Mouse (Mus musculus) kidney, embryonic 14.5 days (tissue): ENCODE results near the gene Vps41. TPM values are rescaled to one million over a fixed set of nuclear protein-coding genes. Genes with fewer than 3 reads are reported as not detected.

ENCODE experiments used
- ATAC-seq: fragments of 200-750 bp; cut with Nextera tagmentation; 2 replicates; pipeline ENCODE4 v1.8.0; 2017; ENCODE audit warnings: moderate number of reproducible peaks, mild to moderate bottlenecking, moderate TSS enrichment, moderate library complexity; ENCODE audit not compliant: low FRiP score, low TSS enrichment
- H3K27ac ChIP-seq: fragments of 300-500 bp; sonication (generic); 2 replicates; pipeline ENCODE4 v1.5.1; 2014; ENCODE audit warnings: low read depth, mild to moderate bottlenecking, low read length, moderate library complexity, mixed read lengths
- H3K27me3 ChIP-seq: fragments of 300-500 bp; sonication (generic); 2 replicates; pipeline ENCODE4 v1.6.1; 2014; ENCODE audit warnings: mild to moderate bottlenecking, low read length; ENCODE audit not compliant: control insufficient read depth, insufficient read depth
- H3K36me3 ChIP-seq: fragments of 300-500 bp; sonication (generic); 2 replicates; pipeline ENCODE4 v1.6.1; 2014; ENCODE audit warnings: low read length, mixed read lengths; ENCODE audit not compliant: control insufficient read depth, insufficient read depth
- H3K4me1 ChIP-seq: fragments of 300-500 bp; sonication (generic); 2 replicates; pipeline ENCODE4 v1.6.1; 2014; ENCODE audit warnings: low read length, mixed read lengths; ENCODE audit not compliant: control insufficient read depth, insufficient read depth
- H3K4me2 ChIP-seq: fragments of 300-500 bp; sonication (generic); replicated peaks from 2 replicates; pipeline ENCODE4 v1.6.1; 2014; ENCODE audit warnings: low read depth, mild to moderate bottlenecking, low read length
- H3K4me3 ChIP-seq: fragments of 300-500 bp; sonication (generic); 2 replicates; pipeline ENCODE4 v1.5.1; 2014; ENCODE audit warnings: mild to moderate bottlenecking, low read length
- H3K9ac ChIP-seq: fragments of 300-500 bp; sonication (generic); 2 replicates; pipeline ENCODE4 v1.6.1; 2014; ENCODE audit warnings: low read depth, mild to moderate bottlenecking, low read length, moderate library complexity
- H3K9me3 ChIP-seq: fragments of 300-500 bp; sonication (generic); 2 replicates; pipeline ENCODE4 v1.6.1; 2016; ENCODE audit warnings: low read length; ENCODE audit not compliant: control insufficient read depth
- WGBS: fragments of 180-500 bp; shearing (Covaris S2); extraction: QIAGEN DNeasy Blood & Tissue Kit; methylation state at CpG from one replicate; pipeline ENCODE4 v1.1.7; 2014; 5-methylcytosine and 5-hydroxymethylcytosine counted together
- polyA plus RNA-seq: library from polyadenylated mRNA; unstranded; fragments of >200 nt; fragmentation: Nextera tagmentation; extraction: Ambion mirVana; gene quantifications from 2 replicates; pipeline ENCODE4 v1.2.1, GENCODE M21; 2014

The Vps41 gene
- polyA plus RNA-seq, 1 experiment from 2014 or later, result 64.8 TPM

DNA sequence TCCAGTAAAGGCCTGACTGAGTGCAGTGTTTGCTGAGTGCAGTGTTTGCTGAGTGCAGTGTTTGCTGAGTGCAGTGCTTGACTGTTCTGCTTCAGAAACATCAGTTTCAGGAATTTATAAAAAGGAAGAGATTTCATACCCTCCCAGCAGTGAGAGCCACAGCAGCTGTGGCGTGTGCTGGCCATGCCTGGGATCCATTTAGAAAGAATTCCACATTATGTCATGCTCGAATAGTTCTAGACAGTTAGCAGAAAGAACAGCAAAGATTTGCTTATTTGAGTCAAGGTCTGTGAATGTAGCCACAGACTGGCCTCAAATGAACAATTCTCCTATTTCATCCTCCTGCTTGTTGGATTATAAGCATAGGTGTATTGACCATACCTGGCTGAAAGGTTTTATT is 71.6 kb downstream of the Vps41 start:
- no peaks in the 10 kb centered on the region for H3K27me3 ChIP-seq
- no peak overlapping the region for H3K27ac ChIP-seq
- no peaks in the 10 kb centered on the region for H3K36me3 ChIP-seq
- no peak for ATAC-seq
- H3K4me1 ChIP-seq, result peaks cover 3% of the 10 kb centered on the region; the same call in 1 of the 2 replicates
- H3K4me2 ChIP-seq, result no peak overlapping the region
- H3K9ac ChIP-seq, result no peak overlapping the region
- 68% methylated on average over 2 of the region's 2 CpGs for WGBS
- no peak overlapping the region for H3K4me3 ChIP-seq
- no peaks in the 10 kb centered on the region for H3K9me3 ChIP-seq

DNA sequence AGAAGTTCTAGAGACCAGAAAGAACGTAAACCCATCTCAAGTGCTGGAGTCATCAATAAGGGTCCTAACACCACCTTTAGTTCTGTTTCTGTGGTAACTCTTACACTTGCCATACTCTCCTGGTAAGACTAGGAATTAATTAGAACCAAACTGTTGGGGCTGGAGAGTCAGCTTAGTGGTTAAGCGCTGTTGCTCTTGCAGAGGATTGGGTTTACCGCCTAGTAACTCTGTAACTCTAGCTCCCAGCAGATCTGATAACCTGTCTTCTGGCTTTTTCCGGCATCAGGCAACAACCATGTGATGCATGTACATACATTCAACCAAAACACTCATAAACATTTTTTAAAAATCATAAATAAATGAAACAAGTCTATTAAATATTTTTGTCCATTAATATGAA is 72.6 kb downstream of the Vps41 start:
- Histone ChIP-seq H3K36me3 (no peaks in the 10 kb centered on the region), H3K9ac (no peak overlapping the region), H3K4me1 (peaks cover 3% of the 10 kb centered on the region; the same call in 1 of the 2 replicates), H3K27me3 (no peaks in the 10 kb centered on the region), H3K4me3 (no peak overlapping the region), H3K27ac (no peak overlapping the region), H3K9me3 (no peaks in the 10 kb centered on the region), H3K4me2 (no peak overlapping the region)
- ATAC-seq, result no peak
- WGBS, result 72% methylated on average over 4 of the region's 4 CpGs

DNA sequence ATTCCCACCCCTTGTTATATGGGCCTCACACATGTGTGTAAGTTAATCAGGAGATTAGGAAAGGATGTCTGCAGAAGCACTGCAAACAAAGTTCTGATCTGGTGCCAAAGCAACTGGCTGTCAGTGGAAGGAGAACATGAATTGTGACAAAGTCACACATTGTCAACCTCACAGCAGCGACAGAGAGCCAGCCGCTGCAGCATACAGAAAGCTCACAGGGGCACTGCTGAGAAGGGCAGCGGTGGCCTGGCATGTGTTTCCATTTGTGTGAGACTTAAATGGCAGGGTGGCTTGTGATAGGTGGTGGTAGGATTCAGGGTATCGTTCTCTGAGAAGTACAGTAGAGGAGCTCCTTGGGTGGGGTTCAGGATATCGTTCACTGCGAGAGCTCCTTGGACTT is 73.0 kb downstream of the Vps41 start:
- no peak for ATAC-seq
- no peak overlapping the region for H3K4me3 ChIP-seq
- no peak overlapping the region for H3K9ac ChIP-seq
- H3K27ac ChIP-seq, result no peak overlapping the region
- H3K4me2 ChIP-seq, result no peak overlapping the region
- peaks cover 3% of the 10 kb centered on the region; the same call in 1 of the 2 replicates for H3K4me1 ChIP-seq
- H3K36me3 ChIP-seq, result no peaks in the 10 kb centered on the region
- no peaks in the 10 kb centered on the region for H3K9me3 ChIP-seq
- WGBS, result 82% methylated on average over 6 of the region's 6 CpGs
- no peaks in the 10 kb centered on the region for H3K27me3 ChIP-seq

DNA sequence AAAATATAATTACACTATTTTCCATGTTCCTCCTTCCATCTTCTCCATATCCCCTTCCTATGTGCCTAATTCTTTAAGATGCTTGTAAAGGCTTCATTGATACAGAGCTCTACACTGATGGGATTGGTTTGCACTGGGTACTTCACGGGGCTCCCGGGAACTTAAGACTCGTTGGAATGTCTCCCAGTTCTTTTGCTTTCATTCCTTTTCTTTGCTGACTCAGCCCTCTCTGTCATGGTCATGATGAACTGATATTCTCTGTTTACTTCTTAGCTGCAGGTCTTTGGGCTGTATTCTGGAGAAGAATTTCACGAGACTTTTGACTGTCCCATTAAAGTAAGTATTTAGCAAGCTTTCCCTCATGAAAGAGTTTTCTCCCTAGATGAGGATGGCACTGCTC is 74.2 kb downstream of the Vps41 start:
- Histone ChIP-seq H3K36me3 (no peaks in the 10 kb centered on the region), H3K4me2 (no peak overlapping the region), H3K9ac (no peak overlapping the region), H3K9me3 (no peaks in the 10 kb centered on the region), H3K4me1 (peaks cover 3% of the 10 kb centered on the region; the same call in 1 of the 2 replicates), H3K27me3 (no peaks in the 10 kb centered on the region), H3K4me3 (no peak overlapping the region), H3K27ac (no peak overlapping the region)
- no peak for ATAC-seq
- 68% methylated on average over 4 of the region's 4 CpGs for WGBS

DNA sequence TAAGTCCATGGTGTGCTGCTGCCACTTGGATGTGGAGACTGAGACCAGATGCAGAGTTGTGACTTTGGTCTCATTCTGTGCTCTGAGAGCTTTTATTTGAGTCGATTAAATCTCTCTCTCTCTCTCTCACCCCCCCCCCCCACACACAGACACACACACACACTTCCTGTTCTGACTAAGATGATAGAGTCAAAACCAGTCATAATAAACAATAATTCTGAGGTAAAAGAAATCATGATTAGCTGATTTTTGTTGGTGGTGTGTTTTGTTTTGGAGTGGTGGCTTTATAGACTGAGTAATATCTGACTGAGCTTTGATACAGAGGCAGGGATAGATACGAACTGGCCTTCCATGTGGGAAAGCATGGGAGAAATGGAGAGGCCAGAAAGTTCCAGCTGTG is 74.6 kb downstream of the Vps41 start:
- H3K27ac ChIP-seq, result no peak overlapping the region
- WGBS, result 94% methylated on average over 2 of the region's 2 CpGs
- no peak overlapping the region for H3K4me3 ChIP-seq
- peaks cover 3% of the 10 kb centered on the region; the same call in 1 of the 2 replicates for H3K4me1 ChIP-seq
- H3K4me2 ChIP-seq, result no peak overlapping the region
- ATAC-seq, result no peak
- H3K36me3 ChIP-seq, result no peaks in the 10 kb centered on the region
- H3K9me3 ChIP-seq, result no peaks in the 10 kb centered on the region
- no peaks in the 10 kb centered on the region for H3K27me3 ChIP-seq
- H3K9ac ChIP-seq, result no peak overlapping the region

DNA sequence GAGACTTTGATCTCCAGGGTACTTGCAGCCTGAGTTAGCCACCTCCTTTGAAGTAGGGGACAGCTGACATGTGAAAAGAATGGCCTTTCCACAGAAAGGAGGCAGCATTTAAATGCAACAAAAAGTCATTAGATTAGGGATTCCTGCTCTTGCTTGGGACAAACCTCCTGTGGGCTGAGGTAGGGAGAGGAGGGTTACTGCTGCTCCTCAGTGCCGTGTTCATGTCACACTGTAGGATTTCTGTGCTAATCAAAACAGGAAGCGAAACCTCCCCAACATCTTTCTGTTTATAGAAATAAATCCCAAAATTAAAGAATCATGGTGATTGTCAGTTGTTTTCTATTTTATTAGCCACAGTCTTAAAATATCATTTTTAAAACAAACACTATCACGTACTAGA is 77.4 kb downstream of the Vps41 start:
- no peak overlapping the region for H3K4me3 ChIP-seq
- H3K36me3 ChIP-seq, result no peaks in the 10 kb centered on the region
- WGBS, result 59% methylated on average over 3 of the region's 3 CpGs
- H3K9me3 ChIP-seq, result no peaks in the 10 kb centered on the region
- H3K27me3 ChIP-seq, result no peaks in the 10 kb centered on the region
- no peak overlapping the region for H3K4me2 ChIP-seq
- ATAC-seq, result no peak
- no peak overlapping the region for H3K9ac ChIP-seq
- H3K27ac ChIP-seq, result no peak overlapping the region
- H3K4me1 ChIP-seq, result peaks cover 3% of the 10 kb centered on the region; the same call in 1 of the 2 replicates

DNA sequence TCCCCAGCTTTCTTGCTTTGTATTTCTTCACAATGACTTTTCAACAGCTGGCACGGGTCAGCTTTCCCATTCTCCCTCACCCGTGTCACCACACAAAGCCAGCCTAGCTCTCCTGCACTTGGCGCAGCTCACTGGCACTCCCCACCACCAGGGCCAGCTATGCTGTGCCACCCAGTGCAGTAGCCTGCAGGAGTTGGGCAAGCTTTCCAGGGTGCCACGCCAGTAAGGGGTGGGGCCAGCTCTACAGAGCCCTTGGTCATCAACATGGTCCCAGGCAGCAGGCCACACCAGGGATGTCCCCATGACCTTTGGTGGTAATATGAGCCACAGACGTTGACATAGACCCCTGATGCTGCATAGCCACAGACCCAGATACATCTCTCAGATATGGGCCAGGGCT is 80.5 kb downstream of the Vps41 start:
- Histone ChIP-seq H3K27ac (no peak overlapping the region), H3K9ac (no peak overlapping the region)

DNA sequence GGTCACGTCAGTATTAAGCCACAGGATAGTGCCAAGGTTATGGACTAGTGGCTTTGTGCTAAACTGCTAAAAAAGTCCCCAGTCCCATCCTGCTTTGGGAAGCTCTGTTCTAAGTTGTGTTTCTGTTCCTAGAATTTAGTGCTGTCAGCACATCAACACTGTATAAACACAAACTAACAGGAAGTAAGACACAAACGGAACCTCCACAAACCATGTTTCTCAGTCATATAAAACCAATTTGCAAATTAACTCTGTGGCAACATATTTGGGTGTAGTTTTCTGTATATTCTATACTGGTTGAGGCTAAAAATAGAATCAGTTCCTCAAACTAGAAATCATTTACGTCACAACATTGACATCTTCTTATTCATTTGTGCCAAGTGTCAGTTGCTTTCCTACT is 83.3 kb downstream of the Vps41 start:
- Histone ChIP-seq H3K9me3 (no peaks in the 10 kb centered on the region), H3K9ac (no peak overlapping the region), H3K27ac (no peak overlapping the region), H3K4me2 (no peak overlapping the region), H3K27me3 (no peaks in the 10 kb centered on the region), H3K4me1 (no peaks in the 10 kb centered on the region), H3K36me3 (no peaks in the 10 kb centered on the region), H3K4me3 (no peak overlapping the region)
- 77% methylated on average over 3 of the region's 3 CpGs for WGBS
- ATAC-seq, result no peak

More for the DNA sequence above, 80.5 kb downstream of the Vps41 start:
- Histone ChIP-seq H3K4me3 (no peak overlapping the region), H3K36me3 (no peaks in the 10 kb centered on the region), H3K9me3 (no peaks in the 10 kb centered on the region), H3K4me2 (no peak overlapping the region), H3K4me1 (no peaks in the 10 kb centered on the region), H3K27me3 (no peaks in the 10 kb centered on the region)
- ATAC-seq, result no peak
- WGBS, result 83% methylated on average over 5 of the region's 5 CpGs

DNA sequence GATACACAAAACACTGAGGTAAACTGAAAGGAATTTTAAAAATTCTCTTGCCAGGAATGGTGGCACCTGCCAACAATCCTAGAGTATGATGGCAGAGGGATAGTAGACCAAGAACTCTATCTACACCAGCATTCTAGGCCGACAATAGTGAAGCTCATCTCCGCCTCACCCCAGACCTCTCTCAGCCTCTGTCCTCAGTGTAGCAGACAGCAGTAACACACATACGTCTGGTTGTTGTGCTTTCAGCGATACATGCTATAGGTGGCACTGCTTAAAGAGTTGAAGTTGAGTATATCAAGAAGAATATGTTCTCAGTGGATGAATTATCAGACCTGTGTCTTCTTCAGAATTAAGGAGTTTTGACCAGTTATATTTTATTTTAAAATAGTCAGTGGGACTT is 92.4 kb downstream of the Vps41 start:
- WGBS, result 87% methylated on average over 4 of the region's 4 CpGs
- ATAC-seq, result no peak

More for the DNA sequence above, 92.4 kb downstream of the Vps41 start:
- no peak overlapping the region for H3K9ac ChIP-seq
- no peaks in the 10 kb centered on the region for H3K9me3 ChIP-seq
- no peaks in the 10 kb centered on the region; the same call in 1 of the 2 replicates for H3K36me3 ChIP-seq
- H3K4me2 ChIP-seq, result no peak overlapping the region
- no peaks in the 10 kb centered on the region for H3K4me1 ChIP-seq
- no peak overlapping the region for H3K27ac ChIP-seq
- H3K27me3 ChIP-seq, result no peaks in the 10 kb centered on the region
- H3K4me3 ChIP-seq, result no peak overlapping the region
